Mouse (Mus musculus) kidney, adult 2 months (tissue): Measurements from ENCODE around the gene Cercam. TPM values are rescaled to one million over a fixed set of nuclear protein-coding genes. Genes with fewer than 3 reads are reported as not detected.

Experiments
- DNase-seq: peaks from one replicate; pipeline ENCODE4 v3.0.0; 2021
- H3K27ac ChIP-seq: fragments of 200-500 bp; 2 replicates; pipeline ENCODE4 v1.5.1; 2012; ENCODE audit warnings: low read depth, low read length, control low read depth, inconsistent platforms; ENCODE audit not compliant: insufficient read depth
- H3K27me3 ChIP-seq: fragments of 200-500 bp; replicated peaks from 2 replicates; pipeline ENCODE4 v1.6.1; 2012; ENCODE audit warnings: mild to moderate bottlenecking, moderate library complexity, low read length, inconsistent platforms; ENCODE audit not compliant: control insufficient read depth, insufficient read depth
- H3K36me3 ChIP-seq: fragments of 200-500 bp; 2 replicates; pipeline ENCODE4 v1.6.1; 2012; ENCODE audit warnings: mild to moderate bottlenecking, moderate library complexity, low read length, inconsistent platforms; ENCODE audit not compliant: control insufficient read depth, insufficient read depth
- H3K4me1 ChIP-seq: fragments of 200-500 bp; 2 replicates; pipeline ENCODE4 v1.6.1; 2011; ENCODE audit warnings: low read length; ENCODE audit not compliant: control insufficient read depth, insufficient read depth
- H3K4me3 ChIP-seq: fragments of 200-500 bp; 2 replicates; pipeline ENCODE4 v1.5.1; 2011; ENCODE audit warnings: mild to moderate bottlenecking, low read depth, low read length, control low read depth; ENCODE audit not compliant: insufficient read depth
- CTCF ChIP-seq: fragments of 200-500 bp; conservative IDR thresholded peaks from 2 replicates; pipeline ENCODE4 v1.5.1; 2011; ENCODE audit warnings: low read depth, mild to moderate bottlenecking, control low read depth, low read length, moderate library complexity, mixed read lengths; ENCODE audit not compliant: insufficient read depth, insufficient read length
- POLR2A ChIP-seq: fragments of 200-500 bp; IDR thresholded peaks from one replicate; pipeline ENCODE4 v1.6.1; 2011; ENCODE audit warnings: low read depth, low read length, control low read depth
- WGBS: fragments of 180-500 bp; shearing (Covaris S2); methylation state at CpG from one replicate; pipeline ENCODE4 v1.1.7; 2018; 5-methylcytosine and 5-hydroxymethylcytosine counted together
- polyA plus RNA-seq: library from polyadenylated mRNA; depleted of rRNA; stranded (reverse); fragments of >200 nt; gene quantifications from 2 replicates; pipeline ENCODE4 v1.2.3, GENCODE M21; 2012; rRNA removed

Cercam gene
- polyA plus RNA-seq, result 2.3 and 3.3 TPM in 2 replicates

DNA sequence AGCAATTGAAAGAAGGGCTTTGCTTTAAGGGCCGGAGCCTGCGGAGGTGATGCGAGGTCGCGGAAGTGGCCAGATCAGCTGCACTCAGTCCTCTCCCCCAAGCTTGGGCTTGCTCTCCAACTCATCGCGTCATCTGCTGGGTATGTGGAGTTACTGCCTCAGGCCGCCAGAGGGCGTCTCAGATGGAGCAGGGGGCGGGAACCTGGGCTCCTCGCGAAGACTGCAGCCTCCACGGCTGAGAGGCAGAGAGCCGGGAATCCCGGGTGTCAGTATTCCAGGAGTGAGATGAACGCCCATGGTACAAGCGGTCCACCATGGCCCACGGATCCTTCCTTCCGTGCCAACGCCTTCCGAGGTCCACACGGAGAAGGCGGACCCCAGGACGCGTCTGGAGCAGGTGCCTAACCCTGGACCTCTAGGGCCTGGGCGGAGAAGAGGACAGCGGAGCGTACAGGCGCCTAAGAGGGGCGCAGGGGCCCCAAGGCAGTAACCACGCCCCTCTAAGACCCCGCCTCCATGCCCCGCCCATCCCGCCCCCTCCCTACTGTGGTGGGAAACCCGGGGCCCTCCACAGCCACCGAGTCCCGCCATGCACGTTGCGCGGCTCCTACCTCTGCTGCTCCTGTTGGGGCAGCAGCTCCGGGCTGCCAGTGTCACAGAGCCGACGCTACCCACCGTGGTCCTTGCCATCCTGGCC is at the start of gene Cercam:
Gene Cercam, plus strand, starts transcription at position 216 of the 697 bp plus-strand sequence.
- no peaks in the 10 kb centered on the region for H3K27me3 ChIP-seq
- WGBS, result 1% methylated on average over 44 of the region's 44 CpGs
- H3K27ac ChIP-seq, result no peak within 1 kb of the TSS
- peak; percentile 83 for DNase-seq
- TF ChIP-seq CTCF (peak; percentile 86), POLR2A (no peak)
- H3K4me3 ChIP-seq, result peak within 1 kb of the TSS; percentile 53
- H3K4me1 ChIP-seq, result no peaks in the 10 kb centered on the region
- H3K36me3 ChIP-seq, result no peaks in the 10 kb centered on the region

DNA sequence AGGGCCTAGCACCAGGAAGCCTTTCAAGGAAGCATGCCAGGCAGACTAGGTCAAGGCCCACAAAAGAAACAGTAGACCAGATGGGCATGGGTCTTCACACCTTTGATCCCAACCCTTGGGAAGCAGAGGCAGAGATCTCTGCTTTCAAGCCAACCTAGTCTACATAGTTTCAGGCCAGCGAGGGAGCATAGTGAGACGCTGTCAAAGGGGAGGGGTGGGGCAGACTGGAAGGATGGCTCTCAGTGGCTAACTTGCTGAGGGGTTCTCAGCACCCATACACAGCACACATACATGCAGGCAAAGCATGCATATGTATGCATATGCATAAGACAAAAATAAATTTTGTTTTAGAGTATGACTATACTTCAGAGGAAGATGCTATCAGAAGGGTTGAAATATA is 49.6 kb upstream of the Cercam start:
- Histone ChIP-seq H3K27ac (no peak overlapping the region), H3K4me1 (no peaks in the 10 kb centered on the region; the same call in 1 of the 2 replicates), H3K36me3 (no peaks in the 10 kb centered on the region), H3K27me3 (no peaks in the 10 kb centered on the region), H3K4me3 (no peak overlapping the region)
- DNase-seq, result no peak
- TF ChIP-seq CTCF, result no peak
- TF ChIP-seq POLR2A, result no peak
- 43% methylated on average over 2 of the region's 2 CpGs for WGBS

DNA sequence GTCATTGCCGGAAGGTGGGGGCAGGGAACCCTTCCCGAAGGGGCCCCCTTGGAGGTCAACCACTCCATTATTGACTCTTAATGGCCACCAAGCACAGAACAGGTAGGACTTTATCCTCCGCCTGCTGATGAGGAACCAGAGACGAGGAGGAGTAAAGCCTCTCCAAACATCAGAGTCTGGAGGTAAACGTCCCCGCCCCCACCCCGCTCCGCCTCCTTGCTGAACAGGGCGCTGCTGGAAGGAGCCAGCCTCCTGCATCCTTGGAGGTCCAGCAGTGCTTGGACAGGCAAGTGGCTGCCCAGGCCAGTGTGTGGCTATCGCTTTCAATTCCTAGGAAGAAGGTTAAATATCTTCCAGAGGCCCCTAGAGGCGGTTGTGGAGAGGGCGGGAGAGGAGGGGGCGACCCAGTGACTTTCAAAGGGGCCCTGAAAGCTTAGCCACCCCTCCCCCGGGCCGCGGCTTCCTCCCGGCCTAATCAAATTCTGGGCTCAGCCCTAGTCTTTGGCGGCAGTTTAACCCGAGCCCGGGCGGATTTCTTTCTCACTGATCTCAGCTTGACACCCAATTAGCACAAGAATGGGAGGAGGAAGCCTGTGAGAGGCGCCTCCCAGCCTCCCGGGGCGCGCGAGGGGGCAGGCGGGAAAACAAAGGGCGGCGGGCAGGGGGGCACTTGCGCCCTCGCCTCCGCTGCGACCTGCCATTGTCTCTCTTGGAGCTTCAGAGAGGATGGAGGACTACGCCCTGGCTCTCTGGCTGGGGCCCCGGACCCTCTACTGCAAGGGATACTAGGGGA is 48.7 kb upstream of the Cercam start, which contains the start of gene Urm1:
Gene Urm1, plus strand, starts transcription at position 51 of the 793 bp plus-strand sequence.
- Histone ChIP-seq H3K27ac (peak within 1 kb of the TSS; percentile 77), H3K4me1 (no peaks in the 10 kb centered on the region; the same call in 1 of the 2 replicates), H3K27me3 (no peaks in the 10 kb centered on the region), H3K36me3 (no peaks in the 10 kb centered on the region), H3K4me3 (peak within 1 kb of the TSS; percentile 59)
- TF ChIP-seq POLR2A, result no peak
- no peak for TF ChIP-seq CTCF
- DNase-seq, result peak; percentile 58
- 2% methylated on average over 35 of the region's 35 CpGs for WGBS

DNA sequence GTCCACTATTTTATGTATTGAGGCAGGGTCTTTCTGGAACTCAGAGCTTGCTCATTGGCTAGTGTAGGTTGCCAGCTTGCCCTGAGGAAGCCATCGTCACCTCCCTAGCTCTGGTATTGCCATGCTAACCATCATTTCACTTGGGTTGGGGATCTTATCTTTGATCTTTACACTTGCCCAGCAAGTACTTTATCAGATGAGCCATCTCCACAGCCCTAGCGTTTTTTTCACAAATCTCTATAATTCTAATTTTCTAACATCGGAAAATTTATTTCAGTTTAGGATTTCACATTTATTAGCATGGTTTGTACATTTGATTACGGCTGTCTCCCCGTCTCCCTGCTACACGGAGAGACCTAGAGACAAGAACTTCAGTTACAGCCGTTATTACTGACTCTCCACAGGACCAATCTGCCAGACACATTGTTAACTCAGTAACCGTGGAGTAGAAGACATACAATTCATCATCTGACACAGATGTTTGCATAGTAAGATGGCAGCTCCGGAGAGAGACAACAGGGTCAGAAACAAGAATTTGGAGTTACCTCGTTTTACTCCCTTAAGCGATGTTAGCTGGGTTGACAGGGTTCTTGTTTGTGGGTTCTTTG is 42.5 kb upstream of the Cercam start:
- Histone ChIP-seq H3K4me1 (peaks cover 8% of the 10 kb centered on the region; the same call in 1 of the 2 replicates), H3K36me3 (no peaks in the 10 kb centered on the region), H3K4me3 (peak overlapping the region; percentile 91), H3K27me3 (no peaks in the 10 kb centered on the region), H3K27ac (peak overlapping the region; percentile 94)
- WGBS, result 5% methylated on average over 11 of the region's 11 CpGs
- DNase-seq, result no peak
- TF ChIP-seq CTCF, result no peak
- TF ChIP-seq POLR2A, result no peak

DNA sequence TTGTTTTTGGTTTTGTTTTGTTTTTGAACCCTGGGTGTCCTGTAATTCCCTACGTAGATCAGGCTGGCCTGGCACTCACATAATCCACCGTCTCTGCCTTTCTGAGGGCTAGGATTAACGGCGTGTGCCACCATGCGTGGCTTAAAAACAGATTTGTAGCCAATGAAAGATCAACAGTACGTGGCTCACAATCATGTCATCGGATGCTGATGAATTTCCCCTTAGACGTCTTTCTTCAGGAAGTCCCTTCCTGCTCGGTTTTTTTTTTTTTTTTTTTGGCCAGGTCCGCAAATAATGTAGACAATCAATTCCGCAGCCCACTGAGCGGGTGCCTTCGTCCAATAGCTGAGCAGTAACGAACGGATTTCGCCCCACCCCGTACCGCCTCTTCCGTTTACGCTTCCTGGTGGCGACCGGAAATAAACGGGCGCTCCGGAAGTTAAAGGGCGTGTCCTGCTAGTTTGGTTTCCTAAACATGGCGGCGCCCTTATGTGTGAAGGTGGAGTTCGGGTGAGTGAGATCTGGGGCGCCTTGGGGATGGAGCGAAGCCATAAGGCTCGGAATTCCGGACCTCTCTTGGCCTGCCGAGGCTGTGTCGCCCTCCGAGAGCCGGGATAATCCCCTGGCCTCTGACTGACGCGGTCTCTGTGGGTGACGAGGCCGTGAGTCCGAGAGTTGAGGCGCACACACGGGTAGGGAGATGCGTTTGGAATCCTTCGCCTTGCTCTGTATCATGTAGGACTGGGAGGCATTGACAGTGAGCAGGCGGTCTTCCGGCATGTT is 41.8 kb upstream of the Cercam start:
- Histone ChIP-seq H3K36me3 (no peaks in the 10 kb centered on the region), H3K4me1 (peaks cover 8% of the 10 kb centered on the region; the same call in 1 of the 2 replicates), H3K4me3 (peak overlapping the region; percentile 98), H3K27ac (peak overlapping the region; percentile 94), H3K27me3 (no peaks in the 10 kb centered on the region)
- WGBS, result under 1% methylated on average over 48 of the region's 48 CpGs
- TF ChIP-seq POLR2A (no peak), CTCF (no peak)
- DNase-seq, result peak; percentile 99

DNA sequence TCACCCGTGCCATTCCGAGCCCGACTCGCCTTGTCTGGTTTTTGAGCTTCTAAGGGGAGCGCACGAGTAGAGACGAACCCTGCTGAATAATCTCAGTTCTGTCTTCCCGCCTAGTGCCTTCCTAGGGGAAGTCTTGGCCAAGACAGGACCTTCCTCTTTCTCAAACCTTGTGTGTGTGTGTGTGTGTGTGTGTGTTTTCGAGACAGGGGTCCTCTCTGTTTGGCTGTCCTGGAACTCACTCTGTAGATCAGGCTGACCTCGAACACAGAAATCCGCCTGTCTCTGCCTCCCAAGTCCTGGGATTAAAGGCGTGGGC is 41.3 kb upstream of the Cercam start:
- Histone ChIP-seq H3K36me3 (no peaks in the 10 kb centered on the region), H3K4me1 (peaks cover 8% of the 10 kb centered on the region; the same call in 1 of the 2 replicates), H3K27me3 (no peaks in the 10 kb centered on the region), H3K27ac (peak overlapping the region; percentile 36), H3K4me3 (peak overlapping the region; percentile 98)
- DNase-seq, result no peak
- 1% methylated on average over 12 of the region's 12 CpGs for WGBS
- TF ChIP-seq CTCF (no peak), POLR2A (no peak)

DNA sequence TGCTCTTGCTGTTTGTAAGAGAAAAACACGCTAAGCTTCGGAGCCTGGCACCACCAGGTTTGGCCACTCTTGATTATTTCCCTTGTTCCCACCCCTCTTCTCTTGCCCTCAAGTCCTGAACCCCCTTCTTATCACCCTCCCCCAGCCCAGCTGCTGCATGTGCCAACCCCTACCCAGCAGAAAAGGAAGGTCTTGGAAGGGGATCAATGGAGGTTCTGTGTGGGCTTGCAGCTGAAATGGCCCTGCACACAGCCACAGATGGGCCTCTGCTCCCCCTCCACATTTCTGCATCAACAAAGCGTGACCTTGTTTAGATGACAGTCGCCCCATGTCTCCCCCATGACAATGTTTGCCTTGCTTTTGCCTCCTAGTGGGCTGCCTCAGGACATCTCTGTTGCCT is 37.9 kb upstream of the Cercam start:
- Histone ChIP-seq H3K36me3 (no peaks in the 10 kb centered on the region; the same call in 1 of the 2 replicates), H3K27ac (no peak overlapping the region), H3K27me3 (no peaks in the 10 kb centered on the region), H3K4me3 (no peak overlapping the region), H3K4me1 (peaks cover 7% of the 10 kb centered on the region; the same call in 1 of the 2 replicates)
- no peak for DNase-seq
- TF ChIP-seq POLR2A, result no peak
- TF ChIP-seq CTCF, result no peak
- 87% methylated on average over 4 of the region's 4 CpGs for WGBS
